Mouse (Mus musculus) olfactory bulb, adult 2 months (tissue): ENCODE measurements around the gene Ksr2. TPM values are rescaled to one million over a fixed set of nuclear protein-coding genes. Genes with fewer than 3 reads are reported as not detected.

Experiments
- H3K27ac ChIP-seq: fragments of 200-500 bp; 2 replicates; pipeline ENCODE4 v1.5.1; 2012; ENCODE audit warnings: low read depth, low read length; ENCODE audit not compliant: insufficient read depth
- H3K4me1 ChIP-seq: fragments of 200-500 bp; 2 replicates; pipeline ENCODE4 v1.6.1; 2012; ENCODE audit warnings: low read length; ENCODE audit not compliant: control insufficient read depth, insufficient read depth
- H3K4me3 ChIP-seq: fragments of 200-500 bp; 2 replicates; pipeline ENCODE4 v1.5.1; 2012; ENCODE audit warnings: mild to moderate bottlenecking, low read depth, low read length, moderate library complexity; ENCODE audit not compliant: insufficient read depth
- CTCF ChIP-seq: fragments of 200-500 bp; IDR thresholded peaks from 2 replicates; pipeline ENCODE4 v1.5.1; 2012; ENCODE audit warnings: low read depth, mild to moderate bottlenecking, low read length, moderate library complexity; ENCODE audit not compliant: insufficient read depth
- POLR2A ChIP-seq: fragments of 200-500 bp; IDR thresholded peaks from 2 replicates; pipeline ENCODE4 v1.6.1; 2012; ENCODE audit warnings: mild to moderate bottlenecking, low read depth, low read length, moderate library complexity; ENCODE audit not compliant: insufficient read depth
- whole genome bisulfite sequencing: fragments of 180-500 bp; shearing (Covaris S2); methylation state at CpG from one replicate; pipeline ENCODE4 v1.1.7; 2018; 5-methylcytosine and 5-hydroxymethylcytosine counted together
- polyA plus RNA-seq: library from polyadenylated mRNA; stranded (reverse); fragments of >200 nt; gene quantifications from 2 replicates; pipeline ENCODE4 v1.2.4, GENCODE M21; 2012; ENCODE audit warnings: low replicate concordance; ENCODE audit not compliant: missing spikeins, insufficient read depth, insufficient read length

Gene Ksr2
- polyA plus RNA-seq, 1 experiment: not detected

- peaks cover 5% of the 10 kb centered on the region; the same call in 1 of the 2 replicates for H3K4me1 ChIP-seq
- TF ChIP-seq CTCF (no peak), POLR2A (no peak)
- 65% methylated on average over 7 of the region's 7 CpGs for WGBS
- H3K4me3 ChIP-seq: no peak overlapping the region
- no peak overlapping the region for H3K27ac ChIP-seq
These were observed 72.3 kb downstream of the Ksr2 start for GRCm38 (mm10) chr5:117486092-117486491.

- Histone ChIP-seq H3K27ac (no peak overlapping the region), H3K4me1 (peaks cover 5% of the 10 kb centered on the region), H3K4me3 (no peak overlapping the region)
- WGBS: 85% methylated on average over 6 of the region's 6 CpGs
- TF ChIP-seq POLR2A (no peak), CTCF (no peak)
These were observed 74.4 kb downstream of the Ksr2 start for GRCm38 (mm10) chr5:117488155-117488554.

DNA sequence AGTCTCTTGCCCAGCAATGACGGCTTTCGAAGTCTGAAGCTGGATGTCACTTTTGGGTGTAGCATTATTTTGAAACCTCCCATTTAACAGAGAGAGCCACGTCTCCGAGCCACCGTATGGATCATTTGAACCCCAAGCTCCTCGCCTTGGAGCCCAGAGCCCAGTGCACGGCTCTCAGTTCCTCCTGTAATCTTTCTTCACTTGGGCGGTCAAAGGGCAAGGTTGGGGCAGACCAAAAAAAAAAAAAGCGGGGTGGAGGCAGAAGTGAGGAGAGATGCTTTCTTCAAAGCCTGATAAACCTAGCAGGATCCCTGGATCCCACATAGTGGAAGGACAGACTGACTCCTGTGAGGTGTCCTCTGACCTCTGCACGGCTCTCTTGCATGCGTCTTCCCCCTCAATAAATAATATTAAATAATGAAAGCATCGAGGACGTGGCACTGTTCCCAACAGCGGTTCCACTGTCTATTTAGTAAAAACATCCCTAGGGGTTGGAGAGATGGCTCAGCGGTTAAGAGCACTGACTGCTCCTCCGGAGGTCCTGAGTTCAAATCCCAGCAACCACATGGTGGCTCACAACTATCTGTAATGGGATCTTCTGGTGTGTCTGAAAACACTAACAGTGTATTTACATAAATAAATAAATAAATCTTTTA lies 75.0 kb downstream of the Ksr2 start:
- peaks cover 10% of the 10 kb centered on the region for H3K4me1 ChIP-seq
- TF ChIP-seq POLR2A (no peak), CTCF (no peak)
- H3K27ac ChIP-seq: no peak overlapping the region
- 92% methylated on average over 16 of the region's 16 CpGs for WGBS
- no peak overlapping the region for H3K4me3 ChIP-seq

- Histone ChIP-seq H3K27ac (peak overlapping the region; percentile 58; the same call in 1 of the 2 replicates), H3K4me3 (peak overlapping the region; percentile 37), H3K4me1 (peaks cover 10% of the 10 kb centered on the region)
- TF ChIP-seq POLR2A: no peak
- no peak for TF ChIP-seq CTCF
- 10% methylated on average over 31 of the region's 31 CpGs for WGBS
These were observed 79.4 kb downstream of the Ksr2 start for GRCm38 (mm10) chr5:117492933-117493863.

DNA sequence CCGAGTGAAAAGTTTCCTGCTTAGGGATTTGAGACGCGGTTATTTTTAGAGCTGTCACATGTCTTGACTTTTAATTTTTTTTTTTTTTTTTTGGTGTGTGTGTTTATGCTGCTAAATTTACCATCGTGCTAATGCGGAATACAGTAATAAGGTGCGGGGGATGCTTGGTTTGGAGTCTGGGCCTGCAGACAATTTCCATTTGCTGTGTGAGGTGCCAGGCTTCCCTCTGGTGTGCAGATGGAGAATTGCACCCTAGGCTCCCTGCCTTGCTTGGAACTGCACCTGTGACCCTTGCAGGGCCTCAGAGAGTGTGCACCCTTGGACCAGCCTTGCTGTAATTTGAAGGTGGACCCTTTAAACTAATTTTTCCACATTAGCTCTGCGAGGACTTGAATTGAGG lies 80.1 kb downstream of the Ksr2 start:
- Histone ChIP-seq H3K27ac (no peak overlapping the region), H3K4me3 (no peak overlapping the region), H3K4me1 (peaks cover 10% of the 10 kb centered on the region)
- 8% methylated on average over 7 of the region's 7 CpGs for WGBS
- no peak for TF ChIP-seq POLR2A
- peak; percentile 95 for TF ChIP-seq CTCF

DNA sequence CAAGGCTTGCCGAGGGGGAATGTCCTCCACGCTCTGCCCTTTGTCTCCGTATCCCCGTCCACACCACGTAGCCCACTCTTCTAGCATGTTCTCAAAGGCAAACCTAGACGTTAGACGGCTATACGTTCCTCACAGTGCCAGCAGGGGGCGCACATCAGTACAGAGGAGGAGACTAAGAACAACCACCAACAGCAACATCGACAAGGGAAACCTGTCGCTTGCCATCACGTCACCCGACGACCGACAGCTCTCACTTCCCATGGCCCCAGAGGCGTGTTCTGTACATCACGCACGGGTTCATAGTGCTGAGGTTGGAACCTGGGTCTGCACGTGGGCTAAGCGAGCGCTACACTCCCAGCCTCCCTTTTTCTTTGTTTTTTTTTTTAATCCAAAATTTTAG lies 83.3 kb downstream of the Ksr2 start:
- WGBS: 72% methylated on average over 21 of the region's 21 CpGs
- Histone ChIP-seq H3K27ac (no peak overlapping the region), H3K4me1 (peaks cover 13% of the 10 kb centered on the region), H3K4me3 (no peak overlapping the region)
- TF ChIP-seq POLR2A (no peak), CTCF (peak; percentile 34; the same call in 1 of the 2 replicates)

DNA sequence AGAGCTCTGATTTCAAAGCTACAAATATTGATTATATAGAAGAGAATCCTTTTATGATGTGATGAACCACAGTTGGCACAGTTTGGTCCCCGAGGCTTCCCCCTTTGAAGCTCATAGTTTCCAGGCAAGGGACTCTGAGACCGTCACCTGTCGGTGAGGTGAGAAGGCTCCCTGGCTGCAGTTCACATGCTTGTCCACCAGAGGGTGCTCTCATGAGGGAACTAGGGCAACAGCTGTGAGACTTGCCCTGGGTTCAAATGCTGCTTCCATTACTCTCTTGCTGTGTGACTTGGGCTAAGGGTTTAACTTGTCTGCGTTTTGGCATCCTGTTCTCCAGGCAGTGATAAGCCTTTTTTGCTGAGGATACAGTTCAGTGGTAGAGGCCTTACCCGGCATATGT lies 88.8 kb downstream of the Ksr2 start:
- peak; percentile 71 for TF ChIP-seq CTCF
- no peak for TF ChIP-seq POLR2A
- Histone ChIP-seq H3K4me1 (peaks cover 17% of the 10 kb centered on the region), H3K27ac (no peak overlapping the region), H3K4me3 (no peak overlapping the region)
- 89% methylated on average over 5 of the region's 5 CpGs for whole genome bisulfite sequencing

DNA sequence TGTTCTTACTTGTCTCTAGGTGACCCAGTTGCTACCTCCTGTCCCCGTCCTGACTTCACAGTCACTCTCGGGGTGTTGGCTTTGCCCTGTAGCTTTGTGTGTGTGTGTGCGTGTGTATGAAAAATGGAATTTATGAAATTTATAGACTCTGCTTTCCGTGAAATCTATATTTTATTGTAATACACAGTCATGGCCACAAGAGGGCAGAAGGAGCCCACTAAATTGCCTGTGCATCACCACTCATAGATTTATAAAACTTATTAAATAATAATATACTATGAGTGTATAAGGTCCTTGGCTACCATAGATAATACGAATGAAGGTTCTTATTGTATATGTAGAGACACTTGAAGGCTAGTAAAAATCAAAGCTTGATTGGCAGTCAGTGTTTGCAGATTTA lies 90.6 kb downstream of the Ksr2 start:
- WGBS: 88% methylated on average over 5 of the region's 5 CpGs
- no peak overlapping the region for H3K27ac ChIP-seq
- H3K4me3 ChIP-seq: no peak overlapping the region
- H3K4me1 ChIP-seq: peaks cover 19% of the 10 kb centered on the region
- TF ChIP-seq POLR2A (no peak), CTCF (0 out of 2 replicates have a peak, but pooled peaks have one; percentile 12)

DNA sequence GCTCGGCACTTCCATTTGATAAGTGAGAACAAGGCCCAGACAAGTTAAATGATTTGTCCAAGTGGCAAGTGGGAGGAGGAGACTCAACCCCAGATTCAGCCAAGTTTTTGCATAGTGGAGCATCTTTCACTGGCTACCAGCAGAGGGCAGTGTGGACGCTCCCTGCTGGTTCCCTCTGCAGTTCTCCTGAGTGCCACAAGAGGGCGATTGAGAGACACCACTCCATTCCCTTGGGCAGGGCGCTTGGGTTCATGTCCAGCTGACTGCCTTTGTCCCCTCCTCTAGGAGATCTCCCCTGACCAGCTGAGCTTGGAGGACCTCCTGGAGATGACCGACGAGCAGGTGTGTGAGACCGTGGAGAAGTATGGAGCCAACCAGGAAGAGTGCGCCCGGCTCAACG lies 91.4 kb downstream of the Ksr2 start:
- H3K27ac ChIP-seq: no peak overlapping the region
- WGBS: 72% methylated on average over 10 of the region's 10 CpGs
- peaks cover 24% of the 10 kb centered on the region for H3K4me1 ChIP-seq
- H3K4me3 ChIP-seq: no peak overlapping the region
- TF ChIP-seq POLR2A (no peak), CTCF (peak; percentile 99)
